Mouse (Mus musculus) megakaryocyte-erythroid progenitor cell, adult 5-6 weeks (primary cell): ENCODE measurements around the gene Luc7l2. TPM values are rescaled to one million over a fixed set of nuclear protein-coding genes. Genes with fewer than 3 reads are reported as not detected.
"Not testable (repeated sequence)": the region's sequence is repeated elsewhere in the genome, so short reads cannot be mapped to it uniquely, and the experiment has no call there.

Experiments
- ATAC-seq: replicated peaks from 2 replicates; pipeline ENCODE4 v1.8.0; 2016; ENCODE audit warnings: mild to moderate bottlenecking, inconsistent platforms; ENCODE audit not compliant: severe bottlenecking, poor library complexity, low FRiP score, low TSS enrichment
- total RNA-seq, 2 experiments: library from RNA; stranded (forward) in 1 of 2; stranded (reverse) in 1 of 2; fragments of 200-1000, 215-1000 nt in 1 of 2; fragments of >200 nt in 1 of 2; fragmentation: Nextera tagmentation in 1 of 2; gene quantifications; 2 replicates each; pipeline ENCODE4 v1.2.3; 2014 to 2017

Gene Luc7l2
- total RNA-seq (2014; fragmentation: Nextera tagmentation) (203 and 217 TPM in 2 replicates), total RNA-seq (2017) (248 and 278 TPM in 2 replicates)

GRCm38 (mm10) chr6:38551062-38551988 is at the start of gene Luc7l2:
Luc7l2 (plus strand) TSS chr6:38551334.
- peak; percentile 77 for ATAC-seq

- no peak for ATAC-seq
These were observed 39.0 kb upstream of the Luc7l2 start for GRCm38 (mm10) chr6:38512096-38512495.

- peak; percentile 76 for ATAC-seq
These were observed 38.3 kb upstream of the Luc7l2 start for GRCm38 (mm10) chr6:38512830-38513229.

- ATAC-seq, result no peak
These were observed 35.9 kb upstream of the Luc7l2 start for GRCm38 (mm10) chr6:38515201-38515600.

- peak; percentile 71 for ATAC-seq
These were observed 27.3 kb upstream of the Luc7l2 start for GRCm38 (mm10) chr6:38523851-38524250.

- no peak for ATAC-seq
These were observed 19.8 kb upstream of the Luc7l2 start for GRCm38 (mm10) chr6:38531211-38531820.

- ATAC-seq, result 0 out of 2 replicates have a peak, but pooled peaks have one; percentile 9
These were observed 18.4 kb upstream of the Luc7l2 start for GRCm38 (mm10) chr6:38532500-38533420.

GRCm38 (mm10) chr6:38533428-38534405 is 17.4 kb upstream of the Luc7l2 start, which contains the start of gene Fmc1:
Fmc1 (plus strand) TSS chr6:38533502.
- peak; percentile 81 for ATAC-seq

- peak; percentile 72 for ATAC-seq
These were observed 16.3 kb upstream of the Luc7l2 start for GRCm38 (mm10) chr6:38534640-38535365.

GRCm38 (mm10) chr6:38535366-38535690 is 15.8 kb upstream of the Luc7l2 start:
- no peak for ATAC-seq

- no peak for ATAC-seq
These were observed 15.3 kb upstream of the Luc7l2 start for GRCm38 (mm10) chr6:38535788-38536187.

DNA sequence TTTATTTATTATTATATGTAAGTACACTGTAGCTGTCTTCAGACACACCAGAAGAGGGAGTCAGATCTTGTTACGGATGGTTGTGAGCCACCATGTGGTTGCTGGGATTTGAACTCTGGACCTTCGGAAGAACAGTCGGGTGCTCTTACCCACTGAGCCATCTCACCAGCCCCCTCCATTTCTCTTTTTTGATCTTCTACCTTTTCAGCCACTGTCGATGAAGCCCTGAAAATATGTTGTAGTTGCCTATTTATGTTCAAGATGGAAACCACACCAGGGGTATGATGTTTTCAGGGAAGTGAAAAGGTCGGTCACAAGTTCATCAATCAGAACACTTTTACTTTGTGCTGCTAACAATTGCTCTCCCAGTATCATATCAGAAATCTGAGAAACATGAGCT is 7.0 kb upstream of the Luc7l2 start:
- not testable (repeated sequence) for ATAC-seq

GRCm38 (mm10) chr6:38547005-38547404 is 4.1 kb upstream of the Luc7l2 start:
- not testable (repeated sequence) for ATAC-seq

GRCm38 (mm10) chr6:38547707-38548106 is 3.4 kb upstream of the Luc7l2 start:
- ATAC-seq, result no peak

- ATAC-seq, result not testable (repeated sequence)
These were observed 2.5 kb upstream of the Luc7l2 start for GRCm38 (mm10) chr6:38548595-38548994.

- not testable (repeated sequence) for ATAC-seq
These were observed 1.3 kb upstream of the Luc7l2 start for GRCm38 (mm10) chr6:38549840-38550239.

DNA sequence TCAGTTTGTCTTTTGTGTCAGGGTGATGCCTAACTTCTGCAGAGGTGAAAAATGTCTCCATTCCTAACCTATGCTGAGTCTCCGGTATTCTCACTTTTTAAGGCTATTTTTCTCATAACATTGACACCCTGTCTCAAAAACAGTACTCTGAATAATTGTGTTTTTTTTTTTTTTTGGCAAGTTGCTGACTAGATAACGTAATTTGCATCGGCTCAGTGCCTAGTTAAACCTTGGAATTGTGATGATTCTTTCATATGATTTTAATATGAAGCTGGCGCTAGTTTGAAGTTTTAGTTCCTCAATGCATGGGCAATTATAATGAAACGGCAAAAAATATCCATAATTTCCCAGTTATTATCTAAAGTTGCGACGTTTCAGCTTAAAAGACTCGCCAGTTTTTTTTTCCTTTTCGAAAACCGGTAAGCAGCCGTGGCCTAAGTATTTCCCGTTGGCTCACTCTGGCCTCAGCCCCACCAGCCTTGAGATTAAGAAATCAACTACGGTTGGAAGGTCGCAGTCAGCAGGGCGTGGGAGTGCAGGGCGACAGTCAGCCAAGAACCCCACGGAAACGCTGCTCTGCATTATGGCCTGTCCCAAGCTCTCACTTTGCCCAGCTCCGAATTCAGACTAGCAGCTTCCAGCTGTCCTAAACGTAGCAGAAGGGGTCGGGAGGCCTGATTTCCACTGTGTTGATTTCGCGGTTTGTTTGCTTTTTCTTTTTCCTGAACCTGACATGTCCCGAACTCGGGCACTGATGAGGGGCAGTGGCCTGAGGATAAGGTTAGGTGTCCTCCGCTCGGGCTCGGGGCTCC is 678 bp upstream of the Luc7l2 start:
- ATAC-seq, result peak; percentile 67
